ENCODE assay signal across 38 mouse cellular contexts in the genomic region with DNA sequence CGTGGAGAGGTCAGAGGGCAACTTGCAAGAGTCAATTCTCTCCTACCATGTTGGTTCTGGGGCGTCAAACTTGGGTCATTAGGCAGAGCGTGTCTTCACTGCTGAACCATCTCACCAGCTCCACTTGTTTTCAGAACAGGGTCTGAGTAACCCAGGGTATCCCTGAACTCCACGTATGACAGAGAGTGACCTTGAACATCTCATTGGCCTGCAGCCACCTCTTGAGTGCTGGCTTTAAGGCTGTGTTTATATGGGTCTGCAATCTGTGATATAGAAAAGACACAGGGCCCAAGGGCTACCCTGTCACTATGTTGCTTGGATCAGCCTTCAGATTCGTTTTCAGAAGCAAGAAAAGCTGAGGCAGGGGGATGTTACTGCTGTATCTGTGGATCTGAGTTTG. TPM values are rescaled to one million over a fixed set of nuclear protein-coding genes. Genes with fewer than 3 reads are reported as not detected.
"Had no signal": no experiment of that assay in that cellular context is flagged by ENCODE, and none has a peak within 500 bp of the region (broad histone marks: within the 10 kb centered on the region; RNA-seq: fewer than 3 reads in every experiment).

No protein-coding gene starts in this region.

- H3K4me1 ChIP-seq: hindbrain, embryonic 12.5 days; intestine, embryonic 15.5 days; liver, embryonic 13.5 days had no signal

- H3K9ac ChIP-seq: heart, embryonic 13.5 days; heart, embryonic 15.5 days; hindbrain, embryonic 12.5 days; hindbrain, embryonic 14.5 days; intestine, embryonic 15.5 days; limb, embryonic 12.5 days; liver, embryonic 13.5 days had no signal

- H3K4me3 ChIP-seq: gastrocnemius, adult 2 months; heart, embryonic 13.5 days; heart, embryonic 15.5 days; hindbrain, embryonic 10.5 days; hindbrain, embryonic 12.5 days; intestine, embryonic 15.5 days; layer of hippocampus, adult 2 months; left cerebral cortex, adult 2 months; limb, embryonic 10.5 days; limb, embryonic 12.5 days; liver, embryonic 13.5 days had no signal

- H3K27ac ChIP-seq: gastrocnemius, adult 2 months; heart, embryonic 13.5 days; heart, embryonic 15.5 days; hindbrain, embryonic 10.5 days; hindbrain, embryonic 12.5 days; hindbrain, embryonic 14.5 days; intestine, embryonic 15.5 days; layer of hippocampus, adult 2 months; left cerebral cortex, adult 2 months; limb, embryonic 10.5 days; limb, embryonic 12.5 days; liver, embryonic 13.5 days had no signal

- H3K36me3 ChIP-seq: heart, embryonic 13.5 days; hindbrain, embryonic 10.5 days; hindbrain, embryonic 12.5 days; intestine, embryonic 15.5 days; limb, embryonic 10.5 days; limb, embryonic 12.5 days; liver, embryonic 13.5 days had no signal

- H3K9me3 ChIP-seq: heart, embryonic 13.5 days; heart, embryonic 15.5 days; hindbrain, embryonic 10.5 days; hindbrain, embryonic 12.5 days; intestine, embryonic 15.5 days; limb, embryonic 10.5 days; limb, embryonic 12.5 days; liver, embryonic 13.5 days had no signal

- DNase-seq: gastrocnemius, adult 2 months; gastrocnemius, postnatal 10 days; gastrocnemius, postnatal 25 days; heart, postnatal 14 days; heart, postnatal 4 days; kidney, adult 18-20 months; kidney, adult 8-10 months; kidney, postnatal 10 days; kidney, postnatal 25 days; kidney, postnatal 4 days; liver; liver, embryonic 13.5 days had no signal

- ATAC-seq: hindbrain, embryonic 16.5 days; inflammation-experienced regulatory T-cells, adult 6 months; intestine, embryonic 15.5 days; intestine, postnatal 0 days had no signal

- H3K27me3 ChIP-seq: intestine, embryonic 15.5 days had no signal

- H3K4me2 ChIP-seq: heart, embryonic 11.5 days; heart, embryonic 13.5 days; heart, embryonic 15.5 days; hindbrain, embryonic 12.5 days; hindbrain, embryonic 14.5 days; intestine, embryonic 15.5 days; limb, embryonic 12.5 days; liver, embryonic 11.5 days; liver, embryonic 13.5 days had no signal

RNA-seq across cellular contexts. Expression of gene Tdgf1, which starts 13.7 kb away (rescaled TPM):
- total RNA-seq: gastrocnemius, adult 2 months; gastrocnemius, postnatal 10 days; gastrocnemius, postnatal 25 days; gastrocnemius, postnatal 4 days; granulocyte monocyte progenitor cell, adult 5-6 weeks; heart, adult 8-10 months; heart, postnatal 4 days; layer of hippocampus, postnatal 10 days had no signal
- polyA plus RNA-seq: heart, embryonic 11.5 days; heart, embryonic 13.5 days; heart, embryonic 15.5 days; heart, postnatal 0 days; hindbrain, embryonic 10.5 days; hindbrain, embryonic 12.5 days; intestine, embryonic 15.5 days; intestine, postnatal 0 days; kidney, embryonic 14.5 days; kidney, embryonic 16.5 days; limb, embryonic 10.5 days; limb, embryonic 12.5 days; liver, embryonic 11.5 days; liver, embryonic 13.5 days had no signal

RNA-seq across cellular contexts. Expression of gene Rtp3, which starts 30.7 kb away (rescaled TPM):
- total RNA-seq: granulocyte monocyte progenitor cell, adult 5-6 weeks had no signal
- polyA plus RNA-seq: hindbrain, embryonic 10.5 days; hindbrain, embryonic 12.5 days; hindbrain, embryonic 14.5 days; hindbrain, embryonic 16.5 days; inflammation-experienced regulatory T-cells, adult 6 months; limb, embryonic 10.5 days; limb, embryonic 12.5 days had no signal

RNA-seq across cellular contexts. Expression of gene Fam240a, which starts 43.0 kb away (rescaled TPM):
- total RNA-seq: granulocyte monocyte progenitor cell, adult 5-6 weeks; heart, adult 8-10 months; heart, postnatal 14 days; heart, postnatal 4 days; layer of hippocampus, adult 2 months; layer of hippocampus, postnatal 10 days; layer of hippocampus, postnatal 25 days; left cerebral cortex, adult 2 months; left cerebral cortex, postnatal 14 days; left cerebral cortex, postnatal 36 days had no signal
- polyA plus RNA-seq: heart, embryonic 11.5 days; heart, embryonic 13.5 days; heart, embryonic 15.5 days; heart, postnatal 0 days; hindbrain, embryonic 10.5 days; hindbrain, embryonic 12.5 days; hindbrain, embryonic 14.5 days; hindbrain, embryonic 16.5 days; inflammation-experienced regulatory T-cells, adult 6 months; intestine, embryonic 15.5 days; intestine, postnatal 0 days; kidney, embryonic 14.5 days; kidney, embryonic 16.5 days; limb, embryonic 10.5 days; limb, embryonic 12.5 days; limb, embryonic 14.5 days; liver, embryonic 11.5 days; liver, embryonic 13.5 days had no signal

RNA-seq across cellular contexts. Expression of gene Ltf, which starts 59.4 kb away (rescaled TPM):
- total RNA-seq: gastrocnemius, adult 2 months; gastrocnemius, postnatal 25 days; layer of hippocampus, adult 2 months had no signal
- polyA plus RNA-seq: limb, embryonic 10.5 days had no signal
